Mouse (Mus musculus) midbrain, embryonic 14.5 days (tissue): ENCODE results near the gene Mars. TPM values are rescaled to one million over a fixed set of nuclear protein-coding genes. Genes with fewer than 3 reads are reported as not detected.

Experiments
- ATAC-seq: fragments of 200-750 bp; cut with Nextera tagmentation; 2 replicates; pipeline ENCODE4 v1.8.0; 2017; ENCODE audit warnings: moderate number of reproducible peaks, moderate library complexity; ENCODE audit not compliant: low FRiP score, low TSS enrichment
- DNase-seq: peaks from one replicate; pipeline ENCODE4 v3.0.0-alpha.2; 2015
- H3K27ac ChIP-seq: fragments of 300-500 bp; sonication (generic); replicated peaks from 2 replicates; pipeline ENCODE4 v1.5.1; 2014; ENCODE audit warnings: mild to moderate bottlenecking, low read depth, low read length, moderate library complexity
- H3K27me3 ChIP-seq: fragments of 300-500 bp; sonication (generic); 2 replicates; pipeline ENCODE4 v1.6.1; 2014; ENCODE audit warnings: low read length, control low read depth, mixed read lengths; ENCODE audit not compliant: control insufficient read depth, insufficient read depth
- H3K36me3 ChIP-seq: fragments of 300-500 bp; sonication (generic); 2 replicates; pipeline ENCODE4 v1.6.1; 2014; ENCODE audit warnings: low read length, control low read depth; ENCODE audit not compliant: control insufficient read depth, insufficient read depth
- H3K4me1 ChIP-seq: fragments of 300-500 bp; sonication (generic); 2 replicates; pipeline ENCODE4 v1.6.1; 2014; ENCODE audit warnings: mild to moderate bottlenecking, antibody characterized with exemption, low read length, control low read depth; ENCODE audit not compliant: control insufficient read depth, insufficient read depth
- H3K4me2 ChIP-seq: fragments of 300-500 bp; sonication (generic); 2 replicates; pipeline ENCODE4 v1.6.1; 2014; ENCODE audit warnings: mild to moderate bottlenecking, low read length, moderate library complexity
- H3K4me3 ChIP-seq: fragments of 300-500 bp; sonication (generic); replicated peaks from 2 replicates; pipeline ENCODE4 v1.5.1; 2014; ENCODE audit warnings: low read depth, low read length
- H3K9ac ChIP-seq: fragments of 300-500 bp; sonication (generic); replicated peaks from 2 replicates; pipeline ENCODE4 v1.6.1; 2014; ENCODE audit warnings: mild to moderate bottlenecking, low read length, moderate library complexity
- H3K9me3 ChIP-seq: fragments of 300-500 bp; sonication (generic); 2 replicates; pipeline ENCODE4 v1.6.1; 2016; ENCODE audit warnings: low read length, control low read depth, mixed read lengths; ENCODE audit not compliant: control insufficient read depth
- WGBS: fragments of 180-500 bp; shearing (Covaris S2); extraction: QIAGEN DNeasy Blood & Tissue Kit; methylation state at CpG from one replicate; pipeline ENCODE4 v1.1.7; 2014; 5-methylcytosine and 5-hydroxymethylcytosine counted together
- polyA plus RNA-seq: library from polyadenylated mRNA; unstranded; fragments of >200 nt; fragmentation: Nextera tagmentation; extraction: Ambion mirVana; gene quantifications from 2 replicates; pipeline ENCODE4 v1.2.1, GENCODE M21; 2014

Gene Mars
- polyA plus RNA-seq, 1 experiment from 2014 or later = 122 TPM

- WGBS = 100% methylated on average over 1 of the region's 2 CpGs
- Histone ChIP-seq H3K9me3 (no peaks in the 10 kb centered on the region), H3K27me3 (no peaks in the 10 kb centered on the region), H3K9ac (no peak overlapping the region), H3K4me3 (no peak overlapping the region), H3K4me2 (no peak overlapping the region), H3K27ac (no peak overlapping the region), H3K4me1 (no peaks in the 10 kb centered on the region), H3K36me3 (peaks cover 100% of the 10 kb centered on the region)
- DNase-seq (no peak), ATAC-seq (no peak)
Observed at GRCm38 (mm10) chr10:127279730-127280129, 31.9 kb downstream of the Mars start.

DNA sequence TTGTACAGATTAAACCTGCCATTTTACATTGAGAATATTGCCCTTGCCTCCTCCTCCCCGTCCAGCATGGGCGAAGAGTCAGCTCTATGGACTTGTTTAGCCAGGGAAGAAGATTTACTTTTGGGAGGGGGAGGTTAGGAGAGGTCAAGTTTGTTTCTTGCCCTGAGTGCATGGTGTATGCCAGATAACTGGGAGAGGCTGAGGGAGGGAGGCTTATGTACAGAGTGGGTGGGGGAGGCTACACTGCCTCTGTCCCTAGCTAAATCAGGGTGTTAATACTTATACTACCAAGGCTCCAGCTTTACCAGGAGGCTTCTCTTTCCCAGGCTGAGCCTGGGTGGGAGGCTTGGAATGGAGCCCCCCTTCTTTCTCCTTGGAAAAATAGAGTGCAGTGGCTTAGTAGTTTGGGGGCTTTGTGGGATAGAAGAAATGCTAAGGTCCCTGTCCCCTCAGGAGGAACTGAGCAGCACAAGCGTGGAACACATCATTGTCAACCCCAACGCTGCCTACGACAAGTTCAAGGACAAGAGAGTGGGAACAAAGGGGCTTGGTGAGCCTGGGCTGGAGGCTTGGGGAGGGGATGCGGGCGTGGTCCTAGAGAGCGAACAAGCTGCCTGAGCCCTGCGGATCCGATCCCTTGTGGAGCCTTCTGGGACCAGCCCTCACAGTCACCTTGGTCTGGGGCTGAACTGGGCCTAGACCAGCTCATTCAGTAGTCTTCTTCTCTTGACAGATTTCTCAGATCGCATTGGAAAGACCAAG lies 37.1 kb downstream of the Mars start:
- Histone ChIP-seq H3K9me3 (no peaks in the 10 kb centered on the region), H3K4me3 (no peak overlapping the region), H3K4me1 (no peaks in the 10 kb centered on the region), H3K4me2 (no peak overlapping the region), H3K36me3 (peaks cover 97% of the 10 kb centered on the region), H3K9ac (no peak overlapping the region), H3K27me3 (no peaks in the 10 kb centered on the region), H3K27ac (no peak overlapping the region)
- WGBS = 86% methylated on average over 11 of the region's 11 CpGs
- DNase-seq (no peak), ATAC-seq (no peak)

- H3K9me3 ChIP-seq = no peaks in the 10 kb centered on the region
- H3K36me3 ChIP-seq = peaks cover 91% of the 10 kb centered on the region
- 92% methylated on average over 5 of the region's 5 CpGs for WGBS
Observed at GRCm38 (mm10) chr10:127272371-127272770, 39.2 kb downstream of the Mars start.

DNA sequence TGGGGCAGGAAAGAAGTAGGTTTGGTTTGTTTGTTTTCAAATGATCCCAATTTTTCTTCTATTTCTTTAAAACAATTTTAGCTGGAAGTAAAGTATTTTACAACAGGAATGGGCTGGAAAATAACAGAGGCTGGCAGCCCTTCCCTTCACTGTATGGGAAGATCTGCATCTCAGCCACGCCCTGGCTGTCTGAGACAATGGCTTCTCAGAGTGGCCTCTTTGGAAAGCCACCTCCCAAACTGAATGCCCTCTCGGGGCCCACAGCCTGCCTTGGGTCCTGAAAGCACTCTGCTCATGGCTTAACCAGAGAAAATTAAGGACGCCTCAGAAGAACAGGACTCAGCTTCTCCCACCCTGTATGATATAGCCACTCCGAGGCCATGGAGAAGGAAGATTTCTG lies 41.7 kb downstream of the Mars start:
- Histone ChIP-seq H3K27ac (no peak overlapping the region), H3K4me2 (no peak overlapping the region), H3K4me3 (no peak overlapping the region), H3K4me1 (peaks cover 11% of the 10 kb centered on the region), H3K9me3 (no peaks in the 10 kb centered on the region), H3K27me3 (no peaks in the 10 kb centered on the region), H3K36me3 (peaks cover 67% of the 10 kb centered on the region), H3K9ac (no peak overlapping the region; the same call in 1 of the 2 replicates)
- ATAC-seq = no peak
- 76% methylated on average over 4 of the region's 4 CpGs for WGBS
- no peak for DNase-seq

More at GRCm38 (mm10) chr10:127272371-127272770, 39.2 kb downstream of the Mars start:
- ATAC-seq (no peak), DNase-seq (no peak)
- Histone ChIP-seq H3K4me3 (no peak overlapping the region), H3K9ac (no peak overlapping the region), H3K27ac (no peak overlapping the region), H3K4me2 (no peak overlapping the region), H3K27me3 (no peaks in the 10 kb centered on the region), H3K4me1 (peaks cover 2% of the 10 kb centered on the region)

GRCm38 (mm10) chr10:127269036-127269435 lies 42.5 kb downstream of the Mars start:
- WGBS = 76% methylated on average over 12 of the region's 12 CpGs
- Histone ChIP-seq H3K4me3 (no peak overlapping the region), H3K4me1 (peaks cover 11% of the 10 kb centered on the region), H3K36me3 (peaks cover 58% of the 10 kb centered on the region), H3K27me3 (no peaks in the 10 kb centered on the region), H3K27ac (no peak overlapping the region), H3K9ac (no peak overlapping the region), H3K9me3 (no peaks in the 10 kb centered on the region), H3K4me2 (no peak overlapping the region)
- ATAC-seq (no peak), DNase-seq (no peak)

- Histone ChIP-seq H3K9ac (no peak overlapping the region; the same call in 1 of the 2 replicates), H3K36me3 (peaks cover 53% of the 10 kb centered on the region), H3K27ac (no peak overlapping the region), H3K4me3 (no peak overlapping the region), H3K27me3 (no peaks in the 10 kb centered on the region), H3K4me1 (peaks cover 11% of the 10 kb centered on the region), H3K9me3 (no peaks in the 10 kb centered on the region), H3K4me2 (no peak overlapping the region)
- DNase-seq (no peak), ATAC-seq (no peak)
- WGBS = 88% methylated on average over 5 of the region's 5 CpGs
Observed at GRCm38 (mm10) chr10:127268401-127268800, 43.2 kb downstream of the Mars start.

DNA sequence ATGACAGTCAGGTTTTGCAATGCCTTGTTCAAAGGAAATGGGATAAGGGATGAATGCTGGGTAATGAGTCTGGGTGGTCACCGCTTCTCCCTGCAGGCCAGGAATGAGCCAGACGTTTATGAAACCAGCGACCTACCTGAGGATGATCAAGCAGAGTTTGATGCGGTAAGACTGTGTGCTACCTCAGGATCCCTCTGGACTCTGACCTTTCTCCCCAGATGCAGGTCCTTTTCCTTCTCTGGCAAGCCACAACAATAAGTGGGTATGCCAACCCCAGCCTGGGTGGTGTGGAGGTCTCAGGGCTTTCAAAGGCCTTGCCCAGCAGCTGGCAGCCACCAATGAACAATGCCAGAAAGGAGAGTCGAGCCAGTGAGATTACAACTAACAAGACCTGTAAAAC lies 44.3 kb downstream of the Mars start:
- no peaks in the 10 kb centered on the region for H3K9me3 ChIP-seq
- peaks cover 14% of the 10 kb centered on the region for H3K4me1 ChIP-seq
- H3K27me3 ChIP-seq = no peaks in the 10 kb centered on the region
- DNase-seq (no peak), ATAC-seq (no peak)
- no peak overlapping the region for H3K27ac ChIP-seq
- peaks cover 42% of the 10 kb centered on the region for H3K36me3 ChIP-seq
- H3K9ac ChIP-seq = peak overlapping the region; percentile 100
- WGBS = 69% methylated on average over 5 of the region's 5 CpGs
- peak overlapping the region; percentile 96 for H3K4me2 ChIP-seq
- H3K4me3 ChIP-seq = peak overlapping the region; percentile 100

- H3K36me3 ChIP-seq = peaks cover 33% of the 10 kb centered on the region
- H3K27ac ChIP-seq = peak within 1 kb of the TSS; percentile 95
- no peaks in the 10 kb centered on the region for H3K27me3 ChIP-seq
- DNase-seq = peak; percentile 96
- H3K4me1 ChIP-seq = peaks cover 19% of the 10 kb centered on the region
- H3K4me3 ChIP-seq = peak within 1 kb of the TSS; percentile 100
- under 1% methylated on average over 70 of the region's 70 CpGs for WGBS
- no peaks in the 10 kb centered on the region for H3K9me3 ChIP-seq
- peak; percentile 96 for ATAC-seq
- peak within 1 kb of the TSS; percentile 100 for H3K9ac ChIP-seq
- H3K4me2 ChIP-seq = peak within 1 kb of the TSS; percentile 96
Observed at GRCm38 (mm10) chr10:127266112-127267091, 45.2 kb downstream of the Mars start, which contains the start of gene Dctn2. Gene Dctn2 (plus strand): TSS chr10:127266368.
